Mouse (Mus musculus): ENCODE results near the gene Avil. TPM values are rescaled to one million over a fixed set of nuclear protein-coding genes. Genes with fewer than 3 reads are reported as not detected.

The Avil gene
- total RNA-seq, 2 experiments from 2014 or later, result 0.51 to 0.64 TPM

DNA sequence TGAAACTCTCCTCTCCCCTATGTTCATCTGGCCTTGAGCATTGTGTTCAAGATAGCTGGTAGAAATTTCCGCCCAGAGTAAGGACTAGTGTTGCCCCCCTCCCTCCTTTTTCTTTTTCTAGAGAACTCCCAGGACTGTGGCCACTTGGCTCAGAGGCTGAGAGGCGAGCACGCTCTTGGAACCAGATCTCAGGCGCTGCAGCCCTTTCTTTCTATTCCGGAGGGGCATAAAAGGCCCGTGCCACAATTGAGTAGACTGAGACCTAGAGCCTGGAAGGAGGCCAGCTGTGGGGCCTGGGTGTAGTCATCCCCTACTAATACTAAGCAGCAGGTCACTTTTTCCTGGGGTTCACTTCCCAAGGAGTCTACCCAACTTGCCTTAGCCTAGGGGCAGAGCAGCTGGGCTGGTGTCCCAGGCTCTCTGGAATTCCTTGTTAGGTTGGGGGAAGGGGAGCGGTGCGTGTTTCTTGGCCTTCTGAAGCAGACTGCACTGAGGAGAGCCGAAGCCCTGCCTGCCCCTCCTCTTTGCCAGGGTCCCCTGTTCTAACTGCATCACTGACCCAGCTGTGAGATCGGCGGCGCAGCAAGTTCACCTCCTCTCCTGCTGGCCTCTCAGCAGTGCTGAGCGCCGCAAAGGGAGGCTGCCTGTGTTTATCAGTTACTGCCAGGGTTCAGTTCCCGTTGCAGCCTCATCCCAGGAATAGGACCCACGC, 20.1 kb upstream of the Avil start:
- intact Hi-C loops (cut with DNase I; ENCODE audit: low total_unique reads), result no loop called here
- peak; percentile 67 for DNase-seq

DNA sequence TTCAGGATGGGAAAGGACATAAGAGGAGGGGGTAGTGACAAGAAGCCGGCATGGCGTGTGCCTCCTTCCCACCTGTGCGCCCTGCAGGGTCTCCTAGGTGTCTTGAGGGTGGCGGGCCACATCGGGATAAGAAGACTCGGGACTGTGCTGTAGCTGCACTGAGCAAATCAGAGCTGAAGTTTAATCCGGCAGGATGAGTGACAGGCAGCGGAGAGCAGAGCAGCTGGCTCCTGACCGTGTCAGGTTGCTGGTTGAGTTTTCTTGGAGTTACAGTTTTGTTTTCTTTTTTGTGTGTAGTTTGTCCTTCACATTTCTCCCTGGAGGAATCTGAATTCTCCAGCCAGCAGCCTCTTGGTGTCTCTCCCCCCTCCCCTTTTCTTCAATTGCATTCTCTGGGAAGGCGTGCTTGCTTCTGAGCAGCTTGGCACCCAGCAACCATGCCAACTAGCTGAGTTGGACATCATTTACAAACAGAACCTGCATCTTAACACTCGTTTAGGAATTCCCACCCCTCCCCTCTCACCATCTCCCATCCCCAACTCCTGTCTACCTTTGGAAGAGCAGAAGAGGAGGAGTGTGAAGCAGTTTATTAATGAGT, 19.5 kb upstream of the Avil start:
- intact Hi-C loops (cut with DNase I; ENCODE audit: low total_unique reads), result no loop called here
- peak; percentile 40 for DNase-seq

- DNase-seq, result no peak
- intact Hi-C loops (cut with DNase I; ENCODE audit: low total_unique reads), result no loop called here
Observed at GRCm38 (mm10) chr10:126981746-126982145, 18.8 kb upstream of the Avil start.

DNA sequence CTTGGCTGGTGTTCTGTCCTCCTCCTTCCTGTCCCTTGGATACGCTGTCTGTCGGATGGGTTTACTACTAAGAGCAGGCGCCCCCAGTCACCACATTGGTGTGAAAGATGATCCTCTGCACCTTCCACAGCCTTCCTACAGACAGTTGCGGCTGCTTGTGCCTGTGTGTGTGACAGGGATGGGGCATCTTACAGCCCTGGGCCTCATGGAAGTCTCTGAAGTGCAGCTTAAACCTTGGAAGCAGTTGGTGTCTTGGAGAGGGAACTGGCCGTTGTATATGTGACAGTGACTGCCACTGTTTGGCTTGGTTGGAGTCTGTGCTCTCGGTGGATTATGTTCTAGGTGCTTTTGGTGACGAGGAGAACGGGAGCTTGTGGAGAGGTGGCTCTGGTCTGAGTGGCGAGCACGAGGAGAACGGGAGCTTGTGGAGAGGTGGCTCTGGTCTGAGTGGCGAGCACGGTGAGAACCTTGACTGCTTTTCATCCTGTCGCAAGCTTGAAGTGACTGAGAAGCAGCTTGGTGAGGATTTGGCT, 17.2 kb upstream of the Avil start:
- no peak for DNase-seq
- intact Hi-C loops (cut with DNase I; ENCODE audit: low total_unique reads), result no loop called here

DNA sequence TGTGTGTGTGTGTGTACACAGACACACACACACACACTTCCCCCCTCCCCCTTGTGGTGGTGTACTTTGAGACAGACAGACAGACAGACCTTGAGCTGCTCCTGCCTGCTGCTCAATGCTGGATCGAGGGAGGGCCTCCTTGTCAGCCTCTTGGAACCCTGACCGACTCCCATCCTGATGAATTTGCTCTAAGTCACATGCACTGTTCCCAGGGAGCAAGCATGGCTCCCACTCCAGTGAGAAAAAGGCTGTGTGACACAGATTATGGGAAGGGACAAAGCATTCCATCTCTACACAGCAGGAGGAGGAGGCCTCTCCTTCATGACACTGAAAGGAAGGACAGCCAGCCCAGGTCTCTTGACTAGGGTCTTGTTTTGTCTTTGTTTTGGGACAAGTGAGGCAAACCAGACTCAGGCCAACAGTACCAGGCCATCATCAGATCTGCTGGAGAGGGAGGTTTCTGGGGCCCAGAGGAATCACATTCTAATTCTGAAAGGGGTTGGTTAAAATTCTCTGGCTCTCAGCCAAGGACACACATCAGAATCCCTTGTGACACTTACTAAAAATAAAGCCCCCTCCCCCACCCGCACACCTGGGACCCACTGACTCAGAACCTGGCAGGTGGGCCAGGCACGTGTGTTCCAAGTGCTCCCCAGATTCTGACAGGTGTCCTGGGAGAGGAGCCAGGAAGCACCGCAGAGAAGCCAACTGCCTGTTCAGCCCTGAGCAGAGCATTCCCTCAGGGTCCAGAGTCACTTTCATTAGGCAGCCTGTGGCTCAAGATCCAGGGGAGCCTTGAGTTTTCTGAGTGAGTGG, 16.1 kb upstream of the Avil start:
- intact Hi-C loops (cut with DNase I; ENCODE audit: low total_unique reads), result loop anchor here (5.0 kb wide), 1 partner anchor 57 kb away; no protein-coding TSS in a partner anchor
- DNase-seq, result peak; percentile 48

DNA sequence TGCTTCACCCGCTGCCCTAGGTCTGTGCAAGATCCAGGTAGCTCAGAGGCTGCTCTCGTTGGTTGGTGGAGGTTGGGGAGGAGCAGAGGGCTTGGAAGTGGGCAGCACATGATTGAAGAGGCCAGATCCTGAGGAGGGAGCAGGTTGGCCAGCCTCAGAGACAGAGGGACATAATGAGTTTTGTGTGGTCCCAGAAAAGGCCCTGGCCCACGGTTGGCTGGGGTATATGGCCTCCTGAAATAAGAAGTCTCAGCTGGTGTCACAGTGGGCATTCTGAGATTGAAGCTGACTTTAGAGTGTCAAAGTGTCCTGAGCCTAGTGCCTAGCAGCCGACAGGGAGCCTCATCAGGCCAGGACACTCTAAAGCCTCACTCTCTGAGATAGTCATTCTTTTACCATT, 15.4 kb upstream of the Avil start:
- intact Hi-C loops (cut with DNase I; ENCODE audit: low total_unique reads), result loop anchor here (5.0 kb wide), 1 partner anchor 58 kb away; no protein-coding TSS in a partner anchor

GRCm38 (mm10) chr10:126985579-126985978, 14.9 kb upstream of the Avil start:
- intact Hi-C loops (cut with DNase I; ENCODE audit: low total_unique reads), result loop anchor here (5.0 kb wide), 1 partner anchor 58 kb away; no protein-coding TSS in a partner anchor
- DNase-seq, result no peak

More for the DNA sequence above, 15.4 kb upstream of the Avil start:
- DNase-seq, result no peak

GRCm38 (mm10) chr10:126986541-126986961, 14.0 kb upstream of the Avil start:
- DNase-seq, result peak; percentile 91
- intact Hi-C loops (cut with DNase I; ENCODE audit: low total_unique reads), result loop anchor here (5.0 kb wide), 1 partner anchor 59 kb away; no protein-coding TSS in a partner anchor

GRCm38 (mm10) chr10:126987183-126988118, 13.1 kb upstream of the Avil start:
- intact Hi-C loops (cut with DNase I; ENCODE audit: low total_unique reads), result loop anchor here (5.0 kb wide), 1 partner anchor 60 kb away; no protein-coding TSS in a partner anchor
- DNase-seq, result no peak

DNA sequence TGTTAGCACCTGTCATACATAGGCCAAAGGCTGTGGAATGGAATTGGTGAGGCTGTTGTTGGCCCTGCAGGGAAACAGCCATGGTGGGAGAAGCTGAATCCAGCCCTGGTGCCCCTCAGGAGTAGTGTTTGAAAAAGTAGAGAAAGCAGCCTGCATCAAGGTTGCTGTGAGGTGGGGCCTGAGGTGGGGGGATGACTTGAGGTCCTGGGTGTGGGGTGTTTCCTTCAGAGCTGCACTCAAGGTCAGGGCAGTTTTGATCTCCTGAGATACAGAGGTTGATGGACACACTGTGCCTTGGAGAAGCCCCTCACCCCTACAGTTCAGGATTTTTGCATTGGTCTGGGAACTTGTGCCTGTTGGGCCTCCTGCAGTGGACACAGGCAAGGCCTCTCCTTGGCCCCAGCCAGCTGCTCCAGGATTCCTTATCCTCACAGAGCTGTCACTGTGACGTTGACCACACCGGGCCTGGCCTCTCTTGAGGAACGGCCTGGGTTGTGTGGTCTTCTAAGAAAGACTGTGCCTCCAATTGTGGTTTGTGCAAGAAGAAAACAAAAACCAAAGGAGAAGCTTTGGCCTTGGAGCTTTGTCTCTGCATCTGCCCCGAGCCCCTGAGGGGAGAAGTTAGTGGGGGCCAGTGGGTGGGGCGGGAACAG, 11.9 kb upstream of the Avil start:
- DNase-seq, result no peak
- intact Hi-C loops (cut with DNase I; ENCODE audit: low total_unique reads), result loop anchor here (5.0 kb wide), 1 partner anchor 61 kb away; no protein-coding TSS in a partner anchor

DNA sequence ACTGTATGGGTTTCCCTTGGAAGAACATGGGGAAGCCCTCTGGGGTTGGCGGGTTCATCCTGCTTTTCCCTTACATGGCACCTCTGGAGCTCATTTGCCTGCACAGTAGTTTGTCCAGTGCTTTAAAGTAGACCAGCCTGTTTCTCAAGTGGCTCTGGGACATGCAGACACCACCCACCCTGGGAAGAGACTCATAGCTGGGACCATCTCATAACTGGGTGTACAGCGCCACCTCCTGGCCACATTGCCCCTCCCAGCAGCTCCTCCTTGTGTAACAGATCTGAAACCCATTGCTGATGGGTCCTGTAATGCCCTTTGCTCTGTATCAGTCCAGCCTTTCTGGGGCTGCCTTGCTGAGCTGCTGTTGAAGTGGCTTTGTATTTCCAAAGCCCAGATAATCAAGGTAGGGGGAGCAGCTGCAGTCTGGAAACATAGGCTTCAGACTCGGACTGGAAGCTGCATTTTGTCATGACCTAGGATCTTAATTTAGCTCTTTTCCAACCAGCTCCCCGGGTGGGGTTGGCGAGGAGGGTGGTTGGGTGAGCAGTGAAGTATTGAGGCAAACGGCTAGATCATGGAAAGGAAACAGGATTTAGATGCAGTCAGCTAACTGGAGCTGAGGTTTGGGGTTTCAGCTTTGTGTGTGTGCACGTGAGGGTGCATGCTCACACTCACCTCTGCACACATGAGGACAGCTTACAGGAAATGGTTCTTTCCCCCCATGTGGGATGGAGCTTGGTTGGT, 10.0 kb upstream of the Avil start:
- intact Hi-C loops (cut with DNase I; ENCODE audit: low total_unique reads), result loop anchor here (5.0 kb wide), 1 partner anchor 37 kb away; no protein-coding TSS in a partner anchor
- DNase-seq, result peak; percentile 88

DNA sequence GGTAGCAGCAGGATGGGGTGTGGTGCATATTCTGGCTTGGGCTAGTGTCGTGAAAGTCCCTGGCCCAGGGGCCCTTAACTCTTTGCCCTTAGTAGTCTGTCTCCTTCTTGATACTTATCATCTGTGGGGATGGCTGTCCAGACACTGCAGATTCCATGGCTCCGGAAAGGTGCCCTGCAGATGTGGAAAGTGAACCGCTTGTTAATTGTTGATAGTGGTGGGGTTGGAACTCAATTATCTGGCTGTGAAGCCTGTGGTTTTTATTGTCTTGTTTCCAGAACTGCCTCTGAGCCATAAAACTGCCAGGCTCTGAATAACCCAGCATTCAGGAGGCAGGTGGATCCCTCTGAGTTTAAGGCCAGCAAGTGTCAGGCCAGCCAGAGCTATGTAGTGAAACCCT, 8.8 kb upstream of the Avil start:
- no peak for DNase-seq
- intact Hi-C loops (cut with DNase I; ENCODE audit: low total_unique reads), result loop anchor here (5.0 kb wide), 1 partner anchor 36 kb away; no protein-coding TSS in a partner anchor

DNA sequence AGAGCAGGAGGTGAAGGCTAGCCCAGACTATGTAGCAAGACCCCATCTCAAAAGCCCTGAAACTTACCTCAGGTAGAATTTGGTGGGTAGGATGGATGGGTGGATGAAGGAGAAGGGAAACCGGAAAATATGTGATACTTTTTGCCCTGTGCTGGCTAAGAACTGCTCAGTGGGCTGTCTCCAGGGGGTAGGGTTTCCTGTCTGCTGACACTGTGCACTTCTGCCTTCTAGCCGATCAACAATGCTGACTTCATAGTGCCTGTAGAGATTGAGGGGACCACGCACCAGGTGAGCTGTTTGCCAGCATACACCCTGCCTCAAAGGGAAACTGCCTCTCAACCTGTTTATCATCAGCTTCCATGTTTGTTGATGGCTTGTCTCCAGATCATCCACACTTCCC, 6.9 kb upstream of the Avil start:
- no peak for DNase-seq
- intact Hi-C loops (cut with DNase I; ENCODE audit: low total_unique reads), result loop anchor here (5.0 kb wide), 1 partner anchor 34 kb away; no protein-coding TSS in a partner anchor

- DNase-seq, result no peak
- intact Hi-C loops (cut with DNase I; ENCODE audit: low total_unique reads), result no loop called here
Observed at GRCm38 (mm10) chr10:126997340-126998113, 3.0 kb upstream of the Avil start.

DNA sequence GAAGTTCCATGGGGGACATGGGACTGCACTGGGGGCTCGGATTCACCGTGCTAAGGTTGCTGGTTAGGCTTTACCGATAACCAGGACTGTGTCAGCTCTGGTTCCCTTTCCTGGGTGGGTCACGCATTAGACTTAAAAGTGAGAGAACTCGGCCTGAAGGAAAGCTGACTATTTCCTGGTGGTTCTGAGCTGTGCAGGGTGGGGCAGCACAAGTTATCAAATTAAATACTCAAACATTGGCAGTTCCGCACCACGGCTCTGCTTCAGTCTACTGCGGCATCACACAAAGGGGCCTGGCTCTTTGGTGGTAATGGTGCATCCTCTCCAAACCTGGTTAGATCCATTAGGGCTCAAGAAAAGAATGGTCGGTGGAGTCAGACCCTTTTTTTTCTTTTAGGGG, 788 bp downstream of the Avil start:
- DNase-seq, result no peak
- intact Hi-C loops (cut with DNase I; ENCODE audit: low total_unique reads), result no loop called here

- no peak for DNase-seq
- intact Hi-C loops (cut with DNase I; ENCODE audit: low total_unique reads), result no loop called here
Observed at GRCm38 (mm10) chr10:127002056-127002455, 1.5 kb downstream of the Avil start.

- DNase-seq, result no peak
- intact Hi-C loops (cut with DNase I; ENCODE audit: low total_unique reads), result no loop called here
Observed at GRCm38 (mm10) chr10:127002765-127003164, 2.3 kb downstream of the Avil start.
